Comparison of ENCODE assay signal across 17 mouse cellular contexts in the genomic region with DNA sequence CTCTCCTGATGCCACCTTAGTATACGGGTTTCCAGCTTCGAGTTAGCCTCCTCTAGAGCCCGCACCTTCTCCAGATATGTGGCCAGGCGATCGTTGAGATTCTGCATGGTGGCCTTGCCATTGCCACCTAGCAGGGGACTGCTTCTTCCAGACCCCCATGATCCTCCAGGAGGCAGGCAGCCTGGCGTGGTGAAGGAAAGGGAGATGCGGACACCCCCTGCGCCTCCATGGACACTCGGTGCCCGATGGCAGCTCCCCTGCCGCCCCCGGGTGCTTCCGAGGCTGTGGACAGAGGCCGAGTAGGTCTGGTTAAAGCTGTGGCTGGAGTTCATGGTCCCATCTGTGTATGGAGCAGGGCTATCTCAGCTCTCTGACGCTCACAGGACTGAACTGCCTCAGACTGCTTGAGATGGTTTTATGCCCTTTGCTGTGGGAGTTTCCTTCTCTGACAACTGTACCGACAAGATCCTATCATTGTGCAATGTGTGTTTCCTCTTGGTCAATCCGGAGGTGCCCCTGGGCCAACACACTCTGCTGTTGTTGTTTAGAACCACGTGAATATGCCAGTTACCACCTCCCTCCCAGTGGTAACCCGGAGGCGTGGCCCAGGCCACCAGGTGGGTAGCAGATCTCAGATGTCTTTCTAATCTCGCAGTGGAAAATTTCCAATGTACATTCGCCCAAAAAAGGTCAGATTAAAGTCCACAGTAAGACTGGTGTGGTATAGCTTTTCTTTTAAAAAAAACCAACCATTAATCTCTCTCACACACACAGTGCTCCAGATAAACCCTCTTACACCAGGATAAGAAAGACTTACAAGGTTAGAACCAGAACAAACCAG. TPM values are rescaled to one million over a fixed set of nuclear protein-coding genes. Genes with fewer than 3 reads are reported as not detected.
DNase-seq lines count a peak whose midpoint lies in the region; ATAC-seq and TF ChIP-seq lines count a peak whose summit lies in the region.
"Had no signal": no experiment of that assay in that cellular context is flagged by ENCODE, and none has a peak within 500 bp of the region (broad histone marks: within the 10 kb centered on the region; RNA-seq: fewer than 3 reads in every experiment).

A gene (minus strand): TSS at position 405 of the 841 bp plus-strand sequence.

- peak within 1 kb of the TSS; percentile 10; the same call in 1 of the 2 replicates for H3K4me3 ChIP-seq in kidney, embryonic 14.5 days (ENCODE audit: low read length)
- H3K4me3 ChIP-seq in lung, embryonic 14.5 days (ENCODE audit: low read depth, low read length): no peak within 1 kb of the TSS
- H3K4me3 ChIP-seq in hindbrain, embryonic 11.5 days (ENCODE audit: low read depth, low read length): no peak within 1 kb of the TSS
- H3K4me3 ChIP-seq in thymus, adult 2 months (ENCODE audit: control insufficient read depth, insufficient read depth, low read length): no peak within 1 kb of the TSS
- H3K4me3 ChIP-seq: erythroblast, embryonic 14.5 days; gastrocnemius, adult 2 months; limb, embryonic 12.5 days; midbrain, embryonic 10.5 days had no signal

- H3K4me2 ChIP-seq in kidney, embryonic 14.5 days (replicated peaks; ENCODE audit: low read depth, low read length): peak within 1 kb of the TSS; percentile 22; the same call in 1 of the 2 replicates
- no peak within 1 kb of the TSS for H3K4me2 ChIP-seq in lung, embryonic 14.5 days
- no peak within 1 kb of the TSS for H3K4me2 ChIP-seq in hindbrain, embryonic 11.5 days (replicated peaks; ENCODE audit: low read depth, low read length)
- H3K4me2 ChIP-seq: limb, embryonic 12.5 days had no signal

- no peaks in the 10 kb centered on the region for H3K4me1 ChIP-seq in kidney, embryonic 14.5 days (ENCODE audit: control insufficient read depth, insufficient read depth, low read length)
- no peaks in the 10 kb centered on the region for H3K4me1 ChIP-seq in lung, embryonic 14.5 days (ENCODE audit: insufficient read depth)
- H3K4me1 ChIP-seq in hindbrain, embryonic 11.5 days (replicated peaks; ENCODE audit: control insufficient read depth, insufficient read depth, low read length): 0 out of 2 replicates have a peak, but pooled peaks cover 2% of the 10 kb centered on the region
- no peaks in the 10 kb centered on the region for H3K4me1 ChIP-seq in thymus, adult 2 months (replicated peaks; ENCODE audit: control insufficient read depth, insufficient read depth, low read length)
- H3K4me1 ChIP-seq: limb, embryonic 12.5 days had no signal

- TF ChIP-seq POLR2A in thymus, adult 2 months (IDR thresholded peaks at IDR 0.05; ENCODE audit: control insufficient read depth, extremely low read depth, insufficient read depth, low read length, poor library complexity): no peak

- no peaks in the 10 kb centered on the region for H3K36me3 ChIP-seq in kidney, embryonic 14.5 days (ENCODE audit: control insufficient read depth, insufficient read depth, low read length)
- no peaks in the 10 kb centered on the region for H3K36me3 ChIP-seq in lung, embryonic 14.5 days (ENCODE audit: insufficient read depth)
- no peaks in the 10 kb centered on the region for H3K36me3 ChIP-seq in hindbrain, embryonic 11.5 days (ENCODE audit: control insufficient read depth, insufficient read depth, low read length)
- H3K36me3 ChIP-seq in thymus, adult 2 months (ENCODE audit: control insufficient read depth, insufficient read depth, low read length): no peaks in the 10 kb centered on the region
- H3K36me3 ChIP-seq: limb, embryonic 12.5 days; midbrain, embryonic 10.5 days had no signal

- peak within 1 kb of the TSS; percentile 42; the same call in 1 of the 2 replicates for H3K27ac ChIP-seq in kidney, embryonic 14.5 days (ENCODE audit: low read depth, low read length)
- peak within 1 kb of the TSS; percentile 54 for H3K27ac ChIP-seq in lung, embryonic 14.5 days (ENCODE audit: low read depth)
- no peak within 1 kb of the TSS for H3K27ac ChIP-seq in hindbrain, embryonic 11.5 days (ENCODE audit: low read depth, low read length)
- H3K27ac ChIP-seq in thymus, adult 2 months (ENCODE audit: control insufficient read depth, insufficient read depth, low read length): no peak within 1 kb of the TSS
- H3K27ac ChIP-seq: gastrocnemius, adult 2 months; limb, embryonic 12.5 days; midbrain, embryonic 10.5 days had no signal

- H3K9ac ChIP-seq in kidney, embryonic 14.5 days (ENCODE audit: low read depth, low read length): 0 out of 2 replicates have a peak within 1 kb of the TSS, but pooled peaks have one; percentile 18
- H3K9ac ChIP-seq in lung, embryonic 14.5 days: no peak within 1 kb of the TSS
- no peak within 1 kb of the TSS for H3K9ac ChIP-seq in hindbrain, embryonic 11.5 days (ENCODE audit: low read depth, low read length)
- H3K9ac ChIP-seq: limb, embryonic 12.5 days had no signal

- H3K9me3 ChIP-seq in kidney, embryonic 14.5 days (ENCODE audit: control insufficient read depth, low read length): no peaks in the 10 kb centered on the region
- no peaks in the 10 kb centered on the region for H3K9me3 ChIP-seq in lung, embryonic 14.5 days (ENCODE audit: low read depth, low read length)
- no peaks in the 10 kb centered on the region for H3K9me3 ChIP-seq in hindbrain, embryonic 11.5 days (ENCODE audit: control insufficient read depth, low read length)
- H3K9me3 ChIP-seq: limb, embryonic 12.5 days; midbrain, embryonic 10.5 days had no signal

- no peaks in the 10 kb centered on the region for H3K27me3 ChIP-seq in kidney, embryonic 14.5 days (ENCODE audit: control insufficient read depth, insufficient read depth, low read length)
- no peaks in the 10 kb centered on the region for H3K27me3 ChIP-seq in lung, embryonic 14.5 days (ENCODE audit: insufficient read depth, low read length)
- no peaks in the 10 kb centered on the region for H3K27me3 ChIP-seq in hindbrain, embryonic 11.5 days (ENCODE audit: control insufficient read depth, insufficient read depth, low read length)
- H3K27me3 ChIP-seq in thymus, adult 2 months (ENCODE audit: control insufficient read depth, insufficient read depth, low read length): no peaks in the 10 kb centered on the region
- H3K27me3 ChIP-seq: limb, embryonic 12.5 days had no signal

- no peak for TF ChIP-seq CTCF in lung, embryonic 14.5 days (IDR thresholded peaks at IDR 0.05; ENCODE audit: low read depth)
- TF ChIP-seq CTCF in thymus, adult 2 months (IDR thresholded peaks at IDR 0.05; ENCODE audit: borderline replicate concordance, control insufficient read depth, extremely low read depth, insufficient read depth, low read length, poor library complexity): no peak

- WGBS in kidney, embryonic 14.5 days: 59% methylated on average over 22 of the region's 22 CpGs
- 70% methylated on average over 22 of the region's 22 CpGs for WGBS in lung, embryonic 14.5 days
- 85% methylated on average over 22 of the region's 22 CpGs for WGBS in hindbrain, embryonic 11.5 days
- WGBS in thymus, adult 2 months: 80% methylated on average over 22 of the region's 22 CpGs

- DNase-seq in urinary bladder, postnatal 14 days (ENCODE audit: low spot score): peak; percentile 31
- DNase-seq in urinary bladder, postnatal 4 days (ENCODE audit: low spot score in 2 of 2): no peak
- no peak for DNase-seq in lung, embryonic 14.5 days
- DNase-seq in yolk sac, embryonic 10.5 days (ENCODE audit: low spot score): peak; percentile 38
- no peak for DNase-seq in hindbrain, embryonic 11.5 days (ENCODE audit: low spot score)
- DNase-seq in thymus, adult 2 months: no peak
- DNase-seq in layer of hippocampus, postnatal 14 days (ENCODE audit: low spot score in 2 of 2): no peak
- DNase-seq: cerebellum, postnatal 14 days; gastrocnemius, adult 2 months; heart, postnatal 14 days had no signal

- ATAC-seq in kidney, embryonic 14.5 days (ENCODE audit: low FRiP score, low TSS enrichment): peak; percentile 55; the same call in 1 of the 2 replicates
- ATAC-seq in lung, embryonic 14.5 days (ENCODE audit: insufficient read depth): no peak
- ATAC-seq in hindbrain, embryonic 11.5 days (ENCODE audit: low FRiP score): no peak
- ATAC-seq: inflammation-experienced regulatory T-cells, adult 6 months had no signal

RNA-seq across cellular contexts. Expression of the gene that starts here (rescaled TPM):
- 24.7 and 33.3 TPM in 2 replicates for polyA plus RNA-seq in kidney, embryonic 14.5 days (2014; fragmentation: Nextera tagmentation; extraction: Ambion mirVana)
- 4.0 and 4.4 TPM in 2 replicates for polyA plus RNA-seq in lung, embryonic 14.5 days (2014; fragmentation: Nextera tagmentation; extraction: Ambion mirVana)
- polyA plus RNA-seq in hindbrain, embryonic 11.5 days (2014; fragmentation: Nextera tagmentation; extraction: Ambion mirVana): not detected in 2 replicates
- polyA plus RNA-seq in thymus, adult 2 months (2012; rRNA removed): 1.5 and 1.7 TPM in 2 replicates
- total RNA-seq in layer of hippocampus, postnatal 14 days (2021): not detected
- total RNA-seq: gastrocnemius, adult 2 months; heart, postnatal 14 days had no signal
- polyA plus RNA-seq: brain, embryonic 14.5 days; erythroblast, embryonic 14.5 days; inflammation-experienced regulatory T-cells, adult 6 months; midbrain, embryonic 10.5 days; neural tube, embryonic 11.5 days had no signal

Comparison
In these comparisons a context has a peak if more than half of its experiments do, and no peak if none do; other contexts are left out.
1. DNase-seq: peak in urinary bladder, postnatal 14 days (single experiment) and yolk sac, embryonic 10.5 days (single experiment); none in urinary bladder, postnatal 4 days (0 of 2), lung, embryonic 14.5 days (single experiment), hindbrain, embryonic 11.5 days (single experiment), thymus, adult 2 months (single experiment) and layer of hippocampus, postnatal 14 days (0 of 2).
2. H3K27ac ChIP-seq: peak in kidney, embryonic 14.5 days (single experiment) and lung, embryonic 14.5 days (single experiment); none in hindbrain, embryonic 11.5 days (single experiment) and thymus, adult 2 months (single experiment).